Mouse (Mus musculus) bone marrow macrophage, adult 2 months (primary cell): ENCODE results near the gene Ctns.

Source experiments
- CTCF ChIP-seq: IDR thresholded peaks from 2 replicates; pipeline ENCODE4 v1.5.1; 2012; ENCODE audit warnings: low read depth, mild to moderate bottlenecking, low read length, moderate library complexity
- POLR2A ChIP-seq: IDR thresholded peaks from 2 replicates; pipeline ENCODE4 v1.6.1; 2012; ENCODE audit warnings: mild to moderate bottlenecking, low read depth, low read length, borderline replicate concordance

DNA sequence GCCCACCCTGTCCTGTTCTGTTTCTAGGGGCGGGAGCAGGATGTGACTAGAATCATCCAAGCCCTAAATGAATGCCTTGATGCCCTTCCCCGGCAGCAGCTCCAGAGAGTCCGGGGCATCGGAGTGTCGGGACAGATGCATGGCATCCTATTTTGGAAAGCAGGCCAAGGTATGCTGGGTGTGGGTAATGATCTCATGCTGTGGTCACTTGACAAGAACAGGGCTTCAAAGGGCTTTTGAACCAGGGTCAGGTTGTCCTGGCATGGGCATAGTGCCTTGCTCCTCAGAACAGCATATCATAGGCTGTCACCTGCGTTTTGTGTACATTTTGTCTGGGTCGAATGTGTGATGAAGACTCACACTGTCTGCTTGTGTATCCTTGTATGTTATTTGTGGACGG is 5.1 kb upstream of the Ctns start:
- no peak for TF ChIP-seq CTCF
- no peak for TF ChIP-seq POLR2A
